Mouse (Mus musculus) erythroblast, adult 5-6 weeks (primary cell): Measurements from ENCODE around the gene Adam26a. TPM values are rescaled to one million over a fixed set of nuclear protein-coding genes. Genes with fewer than 3 reads are reported as not detected.
"Not testable (repeated sequence)": the region's sequence is repeated elsewhere in the genome, so short reads cannot be mapped to it uniquely, and the experiment has no call there.

Experiments used
- ATAC-seq: replicated peaks from 2 replicates; pipeline ENCODE4 v1.8.0; 2016; ENCODE audit warnings: moderate number of reproducible peaks, mild to moderate bottlenecking, moderate TSS enrichment, inconsistent platforms; ENCODE audit not compliant: poor library complexity, low FRiP score, severe bottlenecking
- total RNA-seq, 2 experiments: library from RNA; stranded (forward) in 1 of 2; stranded (reverse) in 1 of 2; fragments of 150-400 nt in 1 of 2; fragments of 200-764, 138-1000 nt in 1 of 2; gene quantifications; 2 replicates each; pipeline versions ENCODE4 v1.2.3 to v1.2.4; 2015 to 2017; ENCODE audit warnings: low replicate concordance in 2 of 2

The Adam26a gene
- total RNA-seq (2015; ENCODE audit: low replicate concordance) (not detected in 2 replicates), total RNA-seq (2017; ENCODE audit: low replicate concordance) (not detected in 2 replicates)

- ATAC-seq, result not testable (repeated sequence)
Measured at GRCm38 (mm10) chr8:43576607-43577006, at the start of gene Adam26a. Adam26a (minus strand) TSS chr8:43576707.

DNA sequence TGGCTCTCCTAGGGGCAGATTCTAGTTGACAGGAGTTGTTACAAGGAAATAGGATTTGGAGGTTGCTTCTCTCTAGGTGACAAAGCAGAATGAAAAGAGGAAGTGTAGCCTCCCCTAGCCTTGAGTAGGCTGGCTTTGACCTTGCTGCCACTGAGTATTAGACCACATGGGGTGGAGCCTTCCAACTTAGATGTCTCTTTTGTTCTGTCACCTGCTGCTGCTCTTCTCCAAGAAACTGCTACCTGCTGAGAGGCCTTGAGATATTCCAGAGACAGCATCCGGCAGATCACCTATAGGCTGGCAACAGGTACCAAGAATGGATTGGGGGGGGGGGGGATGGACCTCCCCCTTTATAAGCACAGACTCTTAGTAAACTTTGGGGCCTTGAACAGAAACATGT lies 39.5 kb upstream of the Adam26a start:
- ATAC-seq, result no peak

GRCm38 (mm10) chr8:43603657-43604056 lies 27.1 kb upstream of the Adam26a start:
- not testable (repeated sequence) for ATAC-seq

GRCm38 (mm10) chr8:43603166-43603565 lies 26.7 kb upstream of the Adam26a start:
- ATAC-seq, result not testable (repeated sequence)

GRCm38 (mm10) chr8:43528006-43528405 lies 48.5 kb downstream of the Adam26a start, which contains the start of gene Adam26b:
Adam26b (minus strand) TSS chr8:43528106.
- ATAC-seq, result not testable (repeated sequence)

Other genes starting within 250 kb of the Adam26a start
- gene Adam26b, start 48.6 kb downstream of the Adam26a start, total RNA-seq (2015; ENCODE audit: low replicate concordance), result not detected in 2 replicates
- gene Adam26b, start 48.6 kb downstream of the Adam26a start, total RNA-seq (2017; ENCODE audit: low replicate concordance), result not detected in 2 replicates
- gene Gm5346, start 50.6 kb upstream of the Adam26a start, total RNA-seq (2015; ENCODE audit: low replicate concordance), result not detected in 2 replicates
- gene Gm5346, start 50.6 kb upstream of the Adam26a start, total RNA-seq (2017; ENCODE audit: low replicate concordance), result not detected in 2 replicates
- gene Adam34, start 133.3 kb upstream of the Adam26a start, total RNA-seq (2015; ENCODE audit: low replicate concordance), result not detected in 2 replicates
- gene Adam34, start 133.3 kb upstream of the Adam26a start, total RNA-seq (2017; ENCODE audit: low replicate concordance), result not detected in 2 replicates